Comparison of ENCODE assay signal across 10 mouse cellular contexts in the genomic region with DNA sequence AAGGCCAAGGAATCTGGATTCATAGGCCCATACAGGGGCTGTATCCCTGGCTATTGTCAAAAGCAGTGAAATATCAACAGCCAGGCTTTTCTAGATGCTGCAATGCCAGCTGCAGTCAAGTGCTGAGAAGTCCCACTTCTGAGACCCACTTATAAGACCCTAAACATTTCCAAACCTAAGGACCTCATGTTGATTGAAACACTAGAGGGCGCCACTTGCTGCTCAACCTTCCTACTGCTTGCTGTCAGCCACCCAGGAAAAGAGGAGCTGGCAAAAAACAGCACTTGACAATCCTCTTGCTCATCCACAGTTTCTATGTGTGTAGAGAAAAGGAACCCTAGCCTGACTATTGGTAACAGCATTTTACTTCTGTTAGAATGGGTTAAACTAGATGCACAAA.
A peak's percentile ranks its signal among the peaks of the same experiment; 100 is the strongest.
DNase-seq lines count a peak whose midpoint lies in the region; ATAC-seq and TF ChIP-seq lines count a peak whose summit lies in the region.
"Had no signal": no experiment of that assay in that cellular context is flagged by ENCODE, and none has a peak within 500 bp of the region (broad histone marks: within the 10 kb centered on the region; RNA-seq: fewer than 3 reads in every experiment).

No protein-coding gene starts in this region.

- H3K4me3 ChIP-seq in forebrain, postnatal 0 days (ENCODE audit: low read depth, low read length), result no peak overlapping the region
- H3K4me3 ChIP-seq in forebrain, embryonic 15.5 days, result no peak overlapping the region
- H3K4me3 ChIP-seq in liver, adult 2 months (ENCODE audit: insufficient read depth, low read depth, low read length), result no peak overlapping the region
- no peak overlapping the region for H3K4me3 ChIP-seq in MEL (ENCODE audit: control insufficient read depth in 1 of 2, insufficient read depth in 1 of 2, low read depth in 2 of 2, low read length in 2 of 2)
- no peak overlapping the region for H3K4me3 ChIP-seq in limb, embryonic 14.5 days (replicated peaks; ENCODE audit: low read length)
- H3K4me3 ChIP-seq: embryonic facial prominence, embryonic 15.5 days had no signal

- TF ChIP-seq EP300 in MEL (IDR thresholded peaks at IDR 0.05; ENCODE audit: low read depth in 1 of 2, low read length in 2 of 2), result no peak

- TF ChIP-seq POLR2A in liver, adult 2 months (IDR thresholded peaks at IDR 0.05; ENCODE audit: extremely low read depth, insufficient read depth, low read length), result no peak
- TF ChIP-seq POLR2A in MEL (IDR thresholded peaks at IDR 0.05; ENCODE audit: control insufficient read depth in 1 of 2, insufficient read depth in 1 of 2, low read depth in 1 of 2, low read length in 2 of 2, poor library complexity in 1 of 2), result no peak
- no peak for TF ChIP-seq POLR2A in limb, embryonic 14.5 days (IDR thresholded peaks at IDR 0.05; ENCODE audit: borderline replicate concordance, extremely low read depth, insufficient read depth, insufficient read length)

- WGBS in forebrain, postnatal 0 days, result 4% methylated on average over 1 of the region's 1 CpGs
- 6% methylated on average over 1 of the region's 1 CpGs for WGBS in forebrain, embryonic 15.5 days
- WGBS in liver, adult 2 months, result 20% methylated on average over 1 of the region's 1 CpGs
- WGBS in limb, embryonic 14.5 days, result 4% methylated on average over 1 of the region's 1 CpGs

- ATAC-seq in forebrain, postnatal 0 days, result no peak
- no peak for ATAC-seq in forebrain, embryonic 15.5 days (replicated peaks)
- no peak for ATAC-seq in limb, embryonic 14.5 days (ENCODE audit: low FRiP score, low read depth)

- no peaks in the 10 kb centered on the region for H3K4me1 ChIP-seq in forebrain, postnatal 0 days (ENCODE audit: insufficient read depth)
- no peaks in the 10 kb centered on the region for H3K4me1 ChIP-seq in forebrain, embryonic 15.5 days
- H3K4me1 ChIP-seq in liver, adult 2 months (ENCODE audit: control insufficient read depth, insufficient read depth, low read length), result no peaks in the 10 kb centered on the region
- no peaks in the 10 kb centered on the region for H3K4me1 ChIP-seq in MEL (ENCODE audit: control insufficient read depth in 1 of 2, insufficient read depth in 2 of 2, low read length in 2 of 2)
- H3K4me1 ChIP-seq in limb, embryonic 14.5 days (ENCODE audit: control insufficient read depth, insufficient read depth, low read length), result no peaks in the 10 kb centered on the region
- H3K4me1 ChIP-seq: embryonic facial prominence, embryonic 15.5 days had no signal

- DNase-seq in forebrain, postnatal 0 days, result no peak
- no peak for DNase-seq in liver, adult 2 months (ENCODE audit: extremely low read depth, low read depth, low spot score)
- DNase-seq in liver (no peak), MEL (ENCODE audit: low read depth, low spot score) (no peak)
- DNase-seq in limb, embryonic 14.5 days (ENCODE audit: low spot score), result peak; percentile 42
- DNase-seq in cerebellum, postnatal 25 days, result no peak
- no peak for DNase-seq in urinary bladder, adult 2 months (ENCODE audit: low spot score)

- TF ChIP-seq RAD21 in MEL (IDR thresholded peaks at IDR 0.05; ENCODE audit: low read depth, low read length), result no peak

- no peaks in the 10 kb centered on the region for H3K9me3 ChIP-seq in forebrain, postnatal 0 days (ENCODE audit: low read length)
- no peaks in the 10 kb centered on the region for H3K9me3 ChIP-seq in forebrain, embryonic 15.5 days
- H3K9me3 ChIP-seq in MEL (replicated peaks; ENCODE audit: insufficient read depth, low read length), result no peaks in the 10 kb centered on the region
- H3K9me3 ChIP-seq in limb, embryonic 14.5 days (ENCODE audit: control insufficient read depth, low read length), result no peaks in the 10 kb centered on the region
- H3K9me3 ChIP-seq: embryonic facial prominence, embryonic 15.5 days had no signal

- H3K4me2 ChIP-seq in forebrain, postnatal 0 days (ENCODE audit: low read depth), result no peak overlapping the region
- H3K4me2 ChIP-seq in forebrain, embryonic 15.5 days (replicated peaks), result no peak overlapping the region
- H3K4me2 ChIP-seq in limb, embryonic 14.5 days (replicated peaks; ENCODE audit: low read depth, low read length, severe bottlenecking), result no peak overlapping the region
- H3K4me2 ChIP-seq: embryonic facial prominence, embryonic 15.5 days had no signal

- H3K27me3 ChIP-seq in forebrain, postnatal 0 days (ENCODE audit: insufficient read depth, low read length), result no peaks in the 10 kb centered on the region
- no peaks in the 10 kb centered on the region for H3K27me3 ChIP-seq in forebrain, embryonic 15.5 days
- H3K27me3 ChIP-seq in liver, adult 2 months (ENCODE audit: control insufficient read depth, insufficient read depth, low read length), result no peaks in the 10 kb centered on the region
- no peaks in the 10 kb centered on the region for H3K27me3 ChIP-seq in MEL (ENCODE audit: control insufficient read depth in 1 of 2, insufficient read depth in 2 of 2, low read length in 2 of 2)
- no peaks in the 10 kb centered on the region for H3K27me3 ChIP-seq in limb, embryonic 14.5 days (ENCODE audit: control insufficient read depth, insufficient read depth, low read length)
- H3K27me3 ChIP-seq: embryonic facial prominence, embryonic 15.5 days had no signal

- no peaks in the 10 kb centered on the region for H3K79me2 ChIP-seq in liver, adult 2 months (ENCODE audit: control insufficient read depth, insufficient read depth, low read length)
- no peaks in the 10 kb centered on the region for H3K79me2 ChIP-seq in MEL (ENCODE audit: control insufficient read depth, insufficient read depth, low read length, poor library complexity)

- no peak overlapping the region for H3K27ac ChIP-seq in forebrain, postnatal 0 days (ENCODE audit: low read depth, low read length)
- no peak overlapping the region for H3K27ac ChIP-seq in forebrain, embryonic 15.5 days (replicated peaks)
- no peak overlapping the region for H3K27ac ChIP-seq in liver, adult 2 months (replicated peaks; ENCODE audit: insufficient read depth, low read depth, low read length)
- no peak overlapping the region for H3K27ac ChIP-seq in MEL (ENCODE audit: control insufficient read depth, low read depth, low read length)
- no peak overlapping the region for H3K27ac ChIP-seq in limb, embryonic 14.5 days (replicated peaks; ENCODE audit: low read depth, low read length)
- H3K27ac ChIP-seq: embryonic facial prominence, embryonic 15.5 days had no signal

- H3K9ac ChIP-seq in forebrain, postnatal 0 days, result no peak overlapping the region
- no peak overlapping the region for H3K9ac ChIP-seq in forebrain, embryonic 15.5 days (replicated peaks)
- no peak overlapping the region for H3K9ac ChIP-seq in liver, adult 2 months (ENCODE audit: low read depth, low read length)
- H3K9ac ChIP-seq in MEL (ENCODE audit: control insufficient read depth, low read depth, low read length, poor library complexity, severe bottlenecking), result no peak overlapping the region
- H3K9ac ChIP-seq in limb, embryonic 14.5 days (ENCODE audit: low read depth, low read length, severe bottlenecking), result no peak overlapping the region
- H3K9ac ChIP-seq: embryonic facial prominence, embryonic 15.5 days had no signal

- TF ChIP-seq CTCF in forebrain, postnatal 0 days (IDR thresholded peaks at IDR 0.05; ENCODE audit: low read depth), result peak; percentile 49
- TF ChIP-seq CTCF in liver, adult 2 months (IDR thresholded peaks at IDR 0.05; ENCODE audit: low read depth, low read length), result peak; percentile 14; the same call in 1 of the 2 replicates
- peak in 2 of 3 experiments; percentile 21 to 25; a peak in 2 of 6 replicates for TF ChIP-seq CTCF in MEL (IDR thresholded peaks at IDR 0.05 in 2 of 3, conservative IDR thresholded peaks at IDR 0.05 in 1 of 3; ENCODE audit: control insufficient read depth in 1 of 3, insufficient read depth in 1 of 3, low read depth in 2 of 3, low read length in 3 of 3, poor library complexity in 1 of 3, severe bottlenecking in 1 of 3)

- H3K36me3 ChIP-seq in forebrain, postnatal 0 days (ENCODE audit: insufficient read depth), result no peaks in the 10 kb centered on the region
- H3K36me3 ChIP-seq in forebrain, embryonic 15.5 days, result no peaks in the 10 kb centered on the region
- no peaks in the 10 kb centered on the region for H3K36me3 ChIP-seq in liver, adult 2 months (ENCODE audit: control insufficient read depth, insufficient read depth, low read length)
- H3K36me3 ChIP-seq in MEL (ENCODE audit: control insufficient read depth in 1 of 2, insufficient read depth in 2 of 2, low read length in 2 of 2), result no peaks in the 10 kb centered on the region
- no peaks in the 10 kb centered on the region for H3K36me3 ChIP-seq in limb, embryonic 14.5 days (ENCODE audit: control insufficient read depth, insufficient read depth, low read length)
- H3K36me3 ChIP-seq: embryonic facial prominence, embryonic 15.5 days; G1E had no signal

TF ChIP-seq in MEL, 35 proteins besides CTCF, POLR2A, EP300 and RAD21:
- TF ChIP-seq MYB (IDR thresholded peaks at IDR 0.05; ENCODE audit: low read depth, low read length) (no peak), CHD2 (IDR thresholded peaks at IDR 0.05; ENCODE audit: low read length) (no peak), E2F4 (IDR thresholded peaks at IDR 0.05; ENCODE audit: borderline replicate concordance, low read depth, low read length) (no peak), SMC3 (IDR thresholded peaks at IDR 0.05; ENCODE audit: low read depth, low read length) (no peak), USF2 (IDR thresholded peaks at IDR 0.05; ENCODE audit: borderline replicate concordance in 1 of 2, insufficient read depth in 1 of 2, low read depth in 1 of 2, low read length in 2 of 2) (no peak), UBTF (IDR thresholded peaks at IDR 0.05; ENCODE audit: borderline replicate concordance, insufficient read depth, low read depth, low read length) (no peak), MYC (IDR thresholded peaks at IDR 0.05; ENCODE audit: low read depth, low read length) (no peak), ZKSCAN1 (IDR thresholded peaks at IDR 0.05; ENCODE audit: low read depth, low read length) (no peak), SIN3A (IDR thresholded peaks at IDR 0.05; ENCODE audit: low read length) (no peak), POLR2AphosphoS2 (IDR thresholded peaks at IDR 0.05; ENCODE audit: low read length) (no peak)
